Mouse (Mus musculus) CH12.LX (cell line): ENCODE measurements at regions not wholly inside any gene's neighbourhood (a gene's known extent, or its start where the extent isn't known, plus 50 kb on each side); places are given as distances from the start of the nearest gene placed in this dataset.

Source experiments
- CTCF ChIP-seq, 2 experiments: IDR thresholded peaks in 1 of 2; conservative IDR thresholded peaks in 1 of 2; 2 replicates each; pipeline ENCODE4 v1.5.1; 2011 to 2012; ENCODE audit warnings: low read depth in 2 of 2, low read length in 2 of 2, improper control_type of control experiment in 1 of 2, inconsistent platforms in 1 of 2, mild to moderate bottlenecking in 1 of 2, moderate library complexity in 1 of 2
- ZKSCAN1 ChIP-seq: IDR thresholded peaks from 2 replicates; pipeline ENCODE4 v1.6.1; 2012; ENCODE audit warnings: low read depth, inconsistent platforms, low read length, improper control_type of control experiment, borderline replicate concordance

DNA sequence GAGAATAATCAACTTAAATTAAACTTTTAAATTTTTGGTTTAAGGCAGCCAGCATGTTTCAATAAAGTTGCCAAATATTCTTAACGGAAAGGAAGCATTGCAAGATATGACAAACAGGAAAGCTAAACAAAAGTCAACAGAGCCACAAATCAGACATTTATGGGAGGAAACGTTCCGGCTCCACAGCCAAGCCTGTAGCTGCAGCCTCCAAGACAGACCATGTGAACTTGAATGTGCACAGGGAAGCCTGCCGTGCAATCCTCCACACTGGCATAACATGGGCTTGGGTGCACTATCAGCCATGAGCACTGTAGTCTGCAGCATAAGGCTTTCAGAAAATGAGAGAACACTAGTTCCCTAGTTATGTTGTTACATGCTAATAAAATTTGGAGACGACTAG lies 367.8 kb downstream of the Inhba start:
- TF ChIP-seq ZKSCAN1 = no peak
- no peak for TF ChIP-seq CTCF (conservative IDR thresholded peaks at IDR 0.05 in 1 of 2, IDR thresholded peaks at IDR 0.05 in 1 of 2; ENCODE audit: low read depth in 2 of 2, low read length in 2 of 2)
